Mouse (Mus musculus) liver, embryonic 13.5 days (tissue): Measurements from ENCODE around the gene Ccdc159. TPM values are rescaled to one million over a fixed set of nuclear protein-coding genes. Genes with fewer than 3 reads are reported as not detected.

Experiments
- polyA plus RNA-seq: library from polyadenylated mRNA; unstranded; fragments of >200 nt; fragmentation: Nextera tagmentation; extraction: Ambion mirVana; gene quantifications from 2 replicates; pipeline ENCODE4 v1.2.1, GENCODE M21; 2015

Gene Ccdc159
- polyA plus RNA-seq, 1 experiment from 2014 or later, result 1.0 TPM

Other genes starting within 250 kb of the Ccdc159 start
- gene Ldlr, start 204.0 kb upstream of the Ccdc159 start, polyA plus RNA-seq, result 18.6 and 22.5 TPM in 2 replicates
- gene Spc24, start 167.2 kb upstream of the Ccdc159 start, polyA plus RNA-seq, result 86.3 and 91.5 TPM in 2 replicates
- gene Kank2, start 128.7 kb upstream of the Ccdc159 start, polyA plus RNA-seq, result 2.6 and 3.4 TPM in 2 replicates
- gene Angptl8, start 92.0 kb upstream of the Ccdc159 start, polyA plus RNA-seq, result 15.5 and 16.1 TPM in 2 replicates
- gene Dock6, start 74.8 kb upstream of the Ccdc159 start, polyA plus RNA-seq, result 3.9 and 4.1 TPM in 2 replicates
- gene Rab3d, start 9.3 kb upstream of the Ccdc159 start, polyA plus RNA-seq, result 6.6 and 8.4 TPM in 2 replicates
- 49.5 and 57.2 TPM in 2 replicates for gene Tmem205, start 85 bp downstream of the Ccdc159 start, polyA plus RNA-seq
- gene Plppr2, start 9.6 kb downstream of the Ccdc159 start, polyA plus RNA-seq, result 0.99 and 1.4 TPM in 2 replicates
- 2.1 and 2.6 TPM in 2 replicates for gene Swsap1, start 28.3 kb downstream of the Ccdc159 start, polyA plus RNA-seq
- 143 and 144 TPM in 2 replicates for gene Epor, start 36.0 kb downstream of the Ccdc159 start, polyA plus RNA-seq
- 0.15 and 0.46 TPM in 2 replicates for gene Rgl3, start 62.0 kb downstream of the Ccdc159 start, polyA plus RNA-seq
- gene Ccdc151, start 75.2 kb downstream of the Ccdc159 start, polyA plus RNA-seq, result 0.16 TPM in 1 of 2 replicates, not detected in the other
- gene Prkcsh, start 75.3 kb downstream of the Ccdc159 start, polyA plus RNA-seq, result 52.6 and 57.5 TPM in 2 replicates
- 0.05 and 0.08 TPM in 2 replicates for gene Elavl3, start 124.6 kb downstream of the Ccdc159 start, polyA plus RNA-seq
- gene Gm49318, start 143.8 kb downstream of the Ccdc159 start, polyA plus RNA-seq, result not detected in 2 replicates
- gene Zfp653, start 143.9 kb downstream of the Ccdc159 start, polyA plus RNA-seq, result 3.7 and 3.9 TPM in 2 replicates
- gene Ecsit, start 158.0 kb downstream of the Ccdc159 start, polyA plus RNA-seq, result 33.4 and 34.2 TPM in 2 replicates
- 1.9 and 3.6 TPM in 2 replicates for gene Cnn1, start 171.7 kb downstream of the Ccdc159 start, polyA plus RNA-seq
- 103 and 109 TPM in 2 replicates for gene Elof1, start 189.7 kb downstream of the Ccdc159 start, polyA plus RNA-seq
- gene Acp5, start 208.2 kb downstream of the Ccdc159 start, polyA plus RNA-seq, result 184 and 187 TPM in 2 replicates
- gene Pigyl, start 229.4 kb downstream of the Ccdc159 start, polyA plus RNA-seq, result 42.1 and 44.6 TPM in 2 replicates